Mouse (Mus musculus) MEL (cell line): Measurements from ENCODE around the gene Pknox1. TPM values are rescaled to one million over a fixed set of nuclear protein-coding genes. Genes with fewer than 3 reads are reported as not detected.
A peak's percentile ranks its signal among the peaks of the same experiment; 100 is the strongest.

ENCODE experiments used
- DNase-seq: peaks from one replicate; pipeline ENCODE4 v3.0.0; 2011; ENCODE audit warnings: low read depth, low spot score
- H3K27ac ChIP-seq: 2 replicates; pipeline ENCODE4 v1.5.1; 2012; ENCODE audit warnings: low read depth, mild to moderate bottlenecking, control low read depth, low read length, moderate library complexity; ENCODE audit not compliant: control insufficient read depth
- H3K27me3 ChIP-seq, 2 experiments: fragments of 150-350 bp in 1 of 2; sonication (generic) in 1 of 2; 2 replicates each; pipeline ENCODE4 v1.6.1; 2012; ENCODE audit warnings: low read length in 2 of 2, mild to moderate bottlenecking in 2 of 2, improper control_type of control experiment in 1 of 2, moderate library complexity in 1 of 2; ENCODE audit not compliant: insufficient read depth in 2 of 2, control insufficient read depth in 1 of 2
- H3K36me3 ChIP-seq, 2 experiments: 2 replicates each; pipeline ENCODE4 v1.6.1; 2012 to 2014; ENCODE audit warnings: low read length in 2 of 2, improper control_type of control experiment in 1 of 2, inconsistent platforms in 1 of 2, mild to moderate bottlenecking in 1 of 2; ENCODE audit not compliant: insufficient read depth in 2 of 2, control insufficient read depth in 1 of 2
- H3K4me1 ChIP-seq, 2 experiments: fragments of 150-350 bp in 1 of 2; sonication (generic) in 1 of 2; 2 replicates each; pipeline ENCODE4 v1.6.1; 2012; ENCODE audit warnings: low read length in 2 of 2, improper control_type of control experiment in 1 of 2, mild to moderate bottlenecking in 1 of 2; ENCODE audit not compliant: insufficient read depth in 2 of 2, control insufficient read depth in 1 of 2
- H3K4me3 ChIP-seq, 2 experiments: fragments of 150-350 bp in 1 of 2; sonication (generic) in 1 of 2; 2 replicates each; pipeline ENCODE4 v1.5.1; 2012; ENCODE audit warnings: low read depth in 2 of 2, low read length in 2 of 2, mild to moderate bottlenecking in 2 of 2, moderate library complexity in 2 of 2, control low read depth in 1 of 2, improper control_type of control experiment in 1 of 2; ENCODE audit not compliant: control insufficient read depth in 1 of 2, insufficient read depth in 1 of 2
- H3K79me2 ChIP-seq: 2 replicates; pipeline ENCODE4 v1.6.1; 2012; ENCODE audit warnings: mild to moderate bottlenecking, low read length, moderate library complexity; ENCODE audit not compliant: control insufficient read depth, poor library complexity, insufficient read depth
- H3K9ac ChIP-seq: 2 replicates; pipeline ENCODE4 v1.6.1; 2012; ENCODE audit warnings: low read depth, mild to moderate bottlenecking, control low read depth, low read length, moderate library complexity; ENCODE audit not compliant: control insufficient read depth, poor library complexity, severe bottlenecking
- H3K9me3 ChIP-seq: fragments of 150-350 bp; sonication (generic); replicated peaks from 2 replicates; pipeline ENCODE4 v1.6.1; 2012; ENCODE audit warnings: mild to moderate bottlenecking, low read length, improper control_type of control experiment, moderate library complexity; ENCODE audit not compliant: insufficient read depth
- CHD1 ChIP-seq: IDR thresholded peaks from 2 replicates; pipeline ENCODE4 v1.6.1; 2012; ENCODE audit warnings: low read depth, mild to moderate bottlenecking, inconsistent platforms, low read length, improper control_type of control experiment
- CTCF ChIP-seq, 3 experiments: IDR thresholded peaks in 2 of 3; conservative IDR thresholded peaks in 1 of 3; 2 replicates each; pipeline ENCODE4 v1.5.1; 2011 to 2012; ENCODE audit warnings: low read length in 3 of 3, low read depth in 2 of 3, mild to moderate bottlenecking in 2 of 3, improper control_type of control experiment in 1 of 3, inconsistent platforms in 1 of 3, mixed read lengths in 1 of 3, moderate library complexity in 1 of 3; ENCODE audit not compliant: control insufficient read depth in 1 of 3, insufficient read depth in 1 of 3, poor library complexity in 1 of 3, severe bottlenecking in 1 of 3
- E2F4 ChIP-seq: IDR thresholded peaks from 2 replicates; pipeline ENCODE4 v1.6.1; 2011; ENCODE audit warnings: low read depth, low read length, improper control_type of control experiment, borderline replicate concordance
- ELF1 ChIP-seq: IDR thresholded peaks from 2 replicates; pipeline ENCODE4 v1.6.1; 2014; ENCODE audit warnings: low read depth, mild to moderate bottlenecking, inconsistent platforms, low read length, improper control_type of control experiment, moderate library complexity
- EP300 ChIP-seq, 2 experiments: IDR thresholded peaks; 2 replicates each; pipeline ENCODE4 v1.6.1; 2011; ENCODE audit warnings: improper control_type of control experiment in 2 of 2, low read length in 2 of 2, low read depth in 1 of 2, mild to moderate bottlenecking in 1 of 2
- GATA1 ChIP-seq: IDR thresholded peaks from 2 replicates; pipeline ENCODE4 v1.6.1; 2011; ENCODE audit warnings: low read depth, low read length, improper control_type of control experiment
- HCFC1 ChIP-seq: IDR thresholded peaks from 2 replicates; pipeline ENCODE4 v1.6.1; 2012; ENCODE audit warnings: low read depth, mild to moderate bottlenecking, inconsistent platforms, low read length, improper control_type of control experiment, moderate library complexity
- JUND ChIP-seq: IDR thresholded peaks from 2 replicates; pipeline ENCODE4 v1.6.1; 2011; ENCODE audit warnings: low read depth, mild to moderate bottlenecking, improper control_type of control experiment, low read length
- KAT2A ChIP-seq: conservative IDR thresholded peaks from 2 replicates; pipeline ENCODE4 v1.6.1; 2012; ENCODE audit warnings: low read depth, low read length, improper control_type of control experiment, inconsistent platforms
- MEF2A ChIP-seq: IDR thresholded peaks from 2 replicates; pipeline ENCODE4 v1.6.1; 2014; ENCODE audit warnings: low read depth, mild to moderate bottlenecking, inconsistent platforms, low read length, improper control_type of control experiment; ENCODE audit not compliant: poor library complexity, insufficient replicate concordance, severe bottlenecking; ENCODE audit errors: extremely low read depth
- MYB ChIP-seq: IDR thresholded peaks from 2 replicates; pipeline ENCODE4 v1.6.1; 2011; ENCODE audit warnings: mild to moderate bottlenecking, low read depth, low read length, improper control_type of control experiment
- MYC ChIP-seq: IDR thresholded peaks from 2 replicates; pipeline ENCODE4 v1.6.1; 2011; ENCODE audit warnings: low read depth, mild to moderate bottlenecking, low read length, improper control_type of control experiment, moderate library complexity
- POLR2A ChIP-seq, 2 experiments: IDR thresholded peaks; 2 replicates each; pipeline ENCODE4 v1.6.1; 2011 to 2012; ENCODE audit warnings: low read length in 2 of 2, mild to moderate bottlenecking in 2 of 2, control low read depth in 1 of 2, improper control_type of control experiment in 1 of 2, low read depth in 1 of 2, moderate library complexity in 1 of 2; ENCODE audit not compliant: control insufficient read depth in 1 of 2, insufficient read depth in 1 of 2, poor library complexity in 1 of 2
- POLR2AphosphoS5 ChIP-seq: IDR thresholded peaks from 2 replicates; pipeline ENCODE4 v1.6.1; 2012; ENCODE audit warnings: low read depth, borderline replicate concordance, mild to moderate bottlenecking, inconsistent platforms, low read length, moderate library complexity, mixed read lengths
- RCOR1 ChIP-seq: IDR thresholded peaks from 2 replicates; pipeline ENCODE4 v1.6.1; 2012; ENCODE audit warnings: low read depth, mild to moderate bottlenecking, inconsistent platforms, low read length, improper control_type of control experiment
- TAL1 ChIP-seq: IDR thresholded peaks from 2 replicates; pipeline ENCODE4 v1.6.1; 2012; ENCODE audit warnings: mild to moderate bottlenecking, inconsistent platforms, low read length, moderate library complexity, mixed read lengths
- TBP ChIP-seq: IDR thresholded peaks from 2 replicates; pipeline ENCODE4 v1.8.0; 2011; ENCODE audit warnings: low read depth, low read length, improper control_type of control experiment
- TCF12 ChIP-seq: IDR thresholded peaks from 2 replicates; pipeline ENCODE4 v1.6.1; 2014; ENCODE audit warnings: low read depth, mild to moderate bottlenecking, inconsistent platforms, low read length, improper control_type of control experiment, moderate library complexity
- USF1 ChIP-seq: IDR thresholded peaks from 2 replicates; pipeline ENCODE4 v1.6.1; 2014; ENCODE audit warnings: low read depth, mild to moderate bottlenecking, inconsistent platforms, low read length, improper control_type of control experiment, moderate library complexity
- polyA plus RNA-seq, 2 experiments: library from polyadenylated mRNA; stranded (reverse) in 1 of 2; unstranded in 1 of 2; fragments of >175 nt in 1 of 2; fragments of >200 nt in 1 of 2; gene quantifications; 2 replicates each; pipeline versions ENCODE4 v1.2.1 to v1.2.4; 2012; ENCODE audit warnings: low replicate concordance in 2 of 2, low read depth in 1 of 2; ENCODE audit not compliant: insufficient read length in 2 of 2, insufficient read depth in 1 of 2, missing spikeins in 1 of 2
- total RNA-seq: library from RNA; depleted of rRNA; stranded (reverse); fragments of 300-350 nt; gene quantifications from 2 replicates; pipeline ENCODE4 v1.2.3, GENCODE M21; 2012

Pknox1 gene
- total and polyA plus RNA-seq, 3 experiments: 13.2 to 34.1 (median 13.6) TPM

DNA sequence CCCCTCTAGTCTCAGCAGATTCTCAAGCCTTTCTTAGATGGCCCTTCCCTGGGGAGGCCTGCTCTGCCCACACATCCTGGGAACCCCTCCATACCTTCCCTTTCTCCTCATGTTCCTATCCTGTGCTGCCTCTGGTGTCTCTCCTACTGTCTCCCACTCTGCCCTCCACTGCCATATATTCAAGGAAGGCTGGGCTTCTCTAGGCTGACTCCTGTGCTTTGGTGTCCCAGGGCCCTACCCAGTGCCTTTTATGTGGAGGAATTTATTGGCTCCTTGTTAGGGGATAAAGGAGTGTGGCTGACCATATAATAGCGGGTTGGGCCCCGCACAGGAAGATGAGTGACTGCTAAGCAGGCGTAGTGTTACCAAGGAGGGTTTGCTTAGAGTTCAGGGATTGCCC, 18.7 kb downstream of the Pknox1 start:
- TF ChIP-seq TCF12: no peak
- no peak for TF ChIP-seq POLR2AphosphoS5
- no peak for TF ChIP-seq RCOR1
- no peak for TF ChIP-seq CHD1
- TF ChIP-seq MEF2A: no peak
- no peak for TF ChIP-seq CTCF (IDR thresholded peaks at IDR 0.05 in 2 of 3, conservative IDR thresholded peaks at IDR 0.05 in 1 of 3; ENCODE audit: control insufficient read depth in 1 of 3, insufficient read depth in 1 of 3, low read depth in 2 of 3, low read length in 3 of 3, poor library complexity in 1 of 3, severe bottlenecking in 1 of 3)
- no peak for TF ChIP-seq MYC
- no peak for TF ChIP-seq HCFC1
- TF ChIP-seq TAL1: no peak
- TF ChIP-seq MYB: no peak
- TF ChIP-seq TBP: no peak
- no peak for TF ChIP-seq ELF1
- no peak for TF ChIP-seq JUND
- TF ChIP-seq USF1: no peak
- H3K4me1 ChIP-seq: no peaks in the 10 kb centered on the region
- no peaks in the 10 kb centered on the region for H3K27me3 ChIP-seq
- H3K9ac ChIP-seq: no peak overlapping the region
- no peak overlapping the region for H3K4me3 ChIP-seq
- H3K79me2 ChIP-seq: no peaks in the 10 kb centered on the region
- no peaks in the 10 kb centered on the region for H3K36me3 ChIP-seq
- no peaks in the 10 kb centered on the region for H3K9me3 ChIP-seq
- no peak for DNase-seq
- H3K27ac ChIP-seq: no peak overlapping the region

DNA sequence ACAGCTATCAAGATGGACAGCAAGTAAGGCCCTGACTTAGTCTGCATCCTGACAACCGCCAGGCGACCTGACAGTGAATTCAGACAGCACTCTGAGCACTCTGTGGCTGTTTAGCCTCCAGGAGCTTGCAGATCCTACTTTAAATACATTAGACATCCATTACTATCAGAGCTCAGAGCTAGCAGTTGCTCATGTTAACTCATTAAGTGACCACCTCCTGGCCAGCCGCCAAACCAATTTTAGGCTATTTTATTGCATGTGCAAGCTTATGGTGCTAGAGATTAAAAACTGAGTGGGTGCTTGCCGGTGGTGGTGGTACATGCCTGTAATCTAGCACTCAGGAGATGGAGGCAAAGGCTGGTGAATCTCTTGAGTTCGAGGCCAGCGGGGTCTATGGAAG, 19.2 kb downstream of the Pknox1 start:
- H3K36me3 ChIP-seq: no peaks in the 10 kb centered on the region
- no peak overlapping the region for H3K9ac ChIP-seq
- TF ChIP-seq GATA1 (no peak), EP300 (IDR thresholded peaks at IDR 0.05; ENCODE audit: low read depth in 1 of 2, low read length in 2 of 2) (0 out of 4 replicates have a peak, but pooled peaks of 1 of the 2 experiments have one; percentile 18)
- no peaks in the 10 kb centered on the region for H3K4me1 ChIP-seq
- peak; percentile 61 for DNase-seq
- H3K4me3 ChIP-seq: no peak overlapping the region
- no peaks in the 10 kb centered on the region for H3K9me3 ChIP-seq
- H3K27me3 ChIP-seq: no peaks in the 10 kb centered on the region
- H3K27ac ChIP-seq: no peak overlapping the region
- no peaks in the 10 kb centered on the region for H3K79me2 ChIP-seq

DNA sequence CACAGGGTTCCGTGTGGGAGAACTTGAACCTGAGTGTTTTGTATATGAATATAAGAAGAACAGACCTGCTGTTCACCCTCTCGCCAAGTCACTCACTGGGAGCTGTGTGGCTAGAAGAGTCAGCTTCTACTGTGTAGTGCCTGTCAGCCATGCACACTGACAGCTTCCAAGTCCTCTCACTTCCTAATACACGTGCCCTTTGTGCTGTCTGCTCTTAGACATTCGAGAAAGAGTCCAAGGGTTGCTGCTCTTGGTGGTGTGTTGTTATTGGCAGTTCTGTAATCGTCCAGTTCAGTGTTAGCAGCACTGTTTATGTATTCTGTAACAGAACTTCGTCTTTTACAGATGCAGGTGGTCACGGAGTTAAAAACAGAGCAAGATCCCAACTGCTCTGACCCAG, 23.6 kb downstream of the Pknox1 start:
- no peak overlapping the region for H3K27ac ChIP-seq
- H3K79me2 ChIP-seq: no peaks in the 10 kb centered on the region
- TF ChIP-seq TAL1: no peak
- TF ChIP-seq KAT2A: no peak
- TF ChIP-seq POLR2A (IDR thresholded peaks at IDR 0.05; ENCODE audit: control insufficient read depth in 1 of 2, insufficient read depth in 1 of 2, low read depth in 1 of 2, low read length in 2 of 2, poor library complexity in 1 of 2): no peak
- TF ChIP-seq E2F4: no peak
- no peak for TF ChIP-seq CHD1
- no peak for DNase-seq
- no peaks in the 10 kb centered on the region; a peak in 1 of 4 replicates for H3K36me3 ChIP-seq
- no peaks in the 10 kb centered on the region for H3K27me3 ChIP-seq
- H3K4me3 ChIP-seq: no peak overlapping the region
- H3K9me3 ChIP-seq: no peaks in the 10 kb centered on the region
- H3K4me1 ChIP-seq: no peaks in the 10 kb centered on the region
- no peak overlapping the region for H3K9ac ChIP-seq
